Mouse (Mus musculus): Measurements from ENCODE around the gene Pacs1.

Gene Pacs1

GRCm38 (mm10) chr19:5272801-5273733, at the start of gene Pacs1:
Pacs1 (minus strand) TSS chr19:5273119.
- peak; percentile 91 for DNase-seq (ENCODE audit: low read depth, low spot score)

GRCm38 (mm10) chr19:5313189-5313588, 40.3 kb upstream of the Pacs1 start:
- DNase-seq (ENCODE audit: low read depth, low spot score), result no peak

- no peak for DNase-seq (ENCODE audit: low read depth, low spot score)
Observed at GRCm38 (mm10) chr19:5309025-5309424, 36.1 kb upstream of the Pacs1 start.

GRCm38 (mm10) chr19:5306968-5307734, 34.2 kb upstream of the Pacs1 start:
- no peak for DNase-seq (ENCODE audit: low read depth, low spot score)

- DNase-seq (ENCODE audit: low read depth, low spot score), result no peak
Observed at GRCm38 (mm10) chr19:5306279-5306678, 33.4 kb upstream of the Pacs1 start.

GRCm38 (mm10) chr19:5302455-5302854, 29.5 kb upstream of the Pacs1 start:
- peak; percentile 66 for DNase-seq (ENCODE audit: low read depth, low spot score)

- no peak for DNase-seq (ENCODE audit: low read depth, low spot score)
Observed at GRCm38 (mm10) chr19:5300588-5300987, 27.7 kb upstream of the Pacs1 start.

GRCm38 (mm10) chr19:5297903-5298800, 25.2 kb upstream of the Pacs1 start, which contains the start of gene Gal3st3:
Gal3st3 (plus strand) TSS chr19:5298331.
- DNase-seq (ENCODE audit: low read depth, low spot score), result peak; percentile 73

GRCm38 (mm10) chr19:5296630-5297029, 23.7 kb upstream of the Pacs1 start:
- DNase-seq (ENCODE audit: low read depth, low spot score), result peak; percentile 89

- no peak for DNase-seq (ENCODE audit: low read depth, low spot score)
Observed at GRCm38 (mm10) chr19:5295736-5296075, 22.8 kb upstream of the Pacs1 start.

GRCm38 (mm10) chr19:5294972-5295735, 22.2 kb upstream of the Pacs1 start, which contains the start of gene Sf3b2:
Sf3b2 (minus strand) TSS chr19:5295455.
- DNase-seq (ENCODE audit: low read depth, low spot score), result peak; percentile 100

- DNase-seq (ENCODE audit: low read depth, low spot score), result no peak
Observed at GRCm38 (mm10) chr19:5278381-5278780, 5.5 kb upstream of the Pacs1 start.

GRCm38 (mm10) chr19:5277140-5277539, 4.2 kb upstream of the Pacs1 start:
- no peak for DNase-seq (ENCODE audit: low read depth, low spot score)

GRCm38 (mm10) chr19:5276531-5276930, 3.6 kb upstream of the Pacs1 start:
- no peak for DNase-seq (ENCODE audit: low read depth, low spot score)

GRCm38 (mm10) chr19:5275736-5276135, 2.8 kb upstream of the Pacs1 start:
- DNase-seq (ENCODE audit: low read depth, low spot score), result no peak

- no peak for DNase-seq (ENCODE audit: low read depth, low spot score)
Observed at GRCm38 (mm10) chr19:5274641-5275040, 1.7 kb upstream of the Pacs1 start.

GRCm38 (mm10) chr19:5273916-5274315, 997 bp upstream of the Pacs1 start:
- DNase-seq (ENCODE audit: low read depth, low spot score), result no peak

GRCm38 (mm10) chr19:5272326-5272795, 558 bp downstream of the Pacs1 start:
- no peak for DNase-seq (ENCODE audit: low read depth, low spot score)

GRCm38 (mm10) chr19:5271430-5271829, 1.5 kb downstream of the Pacs1 start:
- DNase-seq (ENCODE audit: low read depth, low spot score), result no peak

GRCm38 (mm10) chr19:5269392-5269791, 3.5 kb downstream of the Pacs1 start:
- DNase-seq (ENCODE audit: low read depth, low spot score), result no peak

GRCm38 (mm10) chr19:5268875-5269274, 4.0 kb downstream of the Pacs1 start:
- no peak for DNase-seq (ENCODE audit: low read depth, low spot score)

All from brain, adult 2 months (tissue).